Mouse (Mus musculus) myocyte (in vitro differentiated cells): Measurements from ENCODE around the gene Usp46. TPM values are rescaled to one million over a fixed set of nuclear protein-coding genes. Genes with fewer than 3 reads are reported as not detected.

Source experiments
- H3K27me3 ChIP-seq: one replicate; pipeline ENCODE4 v1.6.1; 2011; ENCODE audit not compliant: control insufficient read depth, insufficient read depth, insufficient read length
- H3K36me3 ChIP-seq: one replicate; pipeline ENCODE4 v1.6.1; 2011; ENCODE audit not compliant: control insufficient read depth, insufficient read depth
- H3K4me2 ChIP-seq: one replicate; pipeline ENCODE4 v1.6.1; 2011; ENCODE audit warnings: low read depth, control low read depth
- H3K4me3 ChIP-seq: one replicate; pipeline ENCODE4 v1.5.1; 2011; ENCODE audit warnings: mild to moderate bottlenecking, control low read depth, moderate library complexity
- H3K79me2 ChIP-seq: one replicate; pipeline ENCODE4 v1.6.1; 2011; ENCODE audit not compliant: control insufficient read depth, insufficient read depth
- H3ac ChIP-seq: one replicate; pipeline ENCODE4 v1.6.1; 2011; ENCODE audit not compliant: control insufficient read depth, insufficient read length
- CEBPB ChIP-seq: IDR thresholded peaks from 2 replicates; pipeline ENCODE4 v1.6.1; 2011; ENCODE audit warnings: mild to moderate bottlenecking, moderate library complexity; ENCODE audit not compliant: poor library complexity, insufficient read depth, severe bottlenecking
- E2F4 ChIP-seq: IDR thresholded peaks from one replicate; pipeline ENCODE4 v1.6.1; 2011; ENCODE audit warnings: mild to moderate bottlenecking, control low read depth, moderate library complexity; ENCODE audit not compliant: insufficient read depth
- MAX ChIP-seq: IDR thresholded peaks from one replicate; pipeline ENCODE4 v1.6.1; 2011; ENCODE audit warnings: low read depth, mild to moderate bottlenecking, control low read depth
- MYOD1 ChIP-seq, 3 experiments: IDR thresholded peaks; one replicate each; pipeline ENCODE4 v1.6.1; 2011; ENCODE audit warnings: control low read depth in 2 of 3, low read depth in 2 of 3, mild to moderate bottlenecking in 2 of 3, moderate library complexity in 1 of 3; ENCODE audit not compliant: insufficient read length in 2 of 3, control insufficient read depth in 1 of 3
- MYOG ChIP-seq, 3 experiments: IDR thresholded peaks; one replicate each; pipeline ENCODE4 v1.6.1; 2011; ENCODE audit warnings: control low read depth in 2 of 3, low read depth in 2 of 3, mild to moderate bottlenecking in 2 of 3; ENCODE audit not compliant: insufficient read length in 2 of 3, control insufficient read depth in 1 of 3, insufficient read depth in 1 of 3
- POLR2A ChIP-seq: IDR thresholded peaks from one replicate; pipeline ENCODE4 v1.6.1; 2011; ENCODE audit warnings: low read depth, mild to moderate bottlenecking, control low read depth, moderate library complexity; ENCODE audit not compliant: insufficient read length
- POLR2AphosphoS2 ChIP-seq: IDR thresholded peaks from one replicate; pipeline ENCODE4 v1.6.1; 2011; ENCODE audit warnings: low read depth, control low read depth; ENCODE audit not compliant: insufficient read length
- REST ChIP-seq: IDR thresholded peaks from one replicate; pipeline ENCODE4 v1.6.1; 2011; ENCODE audit warnings: mild to moderate bottlenecking, control low read depth, moderate library complexity; ENCODE audit not compliant: insufficient read depth, insufficient read length
- SRF ChIP-seq: IDR thresholded peaks from one replicate; pipeline ENCODE4 v1.6.1; 2011; ENCODE audit warnings: low read depth; ENCODE audit not compliant: control insufficient read depth, insufficient read length
- TCF12 ChIP-seq: IDR thresholded peaks from one replicate; pipeline ENCODE4 v1.6.1; 2011; ENCODE audit warnings: mild to moderate bottlenecking, control low read depth; ENCODE audit not compliant: poor library complexity, insufficient read depth, severe bottlenecking
- TCF3 ChIP-seq: IDR thresholded peaks from one replicate; pipeline ENCODE4 v1.6.1; 2011; ENCODE audit warnings: low read depth, control low read depth; ENCODE audit not compliant: insufficient read length
- USF1 ChIP-seq: IDR thresholded peaks from one replicate; pipeline ENCODE4 v1.6.1; 2011; ENCODE audit warnings: low read depth, mild to moderate bottlenecking, control low read depth, moderate library complexity
- polyA plus RNA-seq: library from polyadenylated mRNA; unstranded; fragments of >200 nt; fragmentation: generic; extraction: Trizol; gene quantifications from one replicate; pipeline ENCODE4 v1.2.1, GENCODE M21; 2012; ENCODE audit warnings: missing spikeins

The Usp46 gene
- polyA plus RNA-seq, 1 experiment: 6.1 TPM

- peak overlapping the region; percentile 98 for H3ac ChIP-seq
- no peaks in the 10 kb centered on the region for H3K27me3 ChIP-seq
- H3K4me3 ChIP-seq: peak overlapping the region; percentile 43
- peak overlapping the region; percentile 86 for H3K4me2 ChIP-seq
- H3K36me3 ChIP-seq: no peaks in the 10 kb centered on the region
- peak; percentile 54 for TF ChIP-seq SRF
- TF ChIP-seq MAX: no peak
- peaks cover 4% of the 10 kb centered on the region for H3K79me2 ChIP-seq
Observed at GRCm38 (mm10) chr5:74068714-74069321, 587 bp upstream of the Usp46 start.

DNA sequence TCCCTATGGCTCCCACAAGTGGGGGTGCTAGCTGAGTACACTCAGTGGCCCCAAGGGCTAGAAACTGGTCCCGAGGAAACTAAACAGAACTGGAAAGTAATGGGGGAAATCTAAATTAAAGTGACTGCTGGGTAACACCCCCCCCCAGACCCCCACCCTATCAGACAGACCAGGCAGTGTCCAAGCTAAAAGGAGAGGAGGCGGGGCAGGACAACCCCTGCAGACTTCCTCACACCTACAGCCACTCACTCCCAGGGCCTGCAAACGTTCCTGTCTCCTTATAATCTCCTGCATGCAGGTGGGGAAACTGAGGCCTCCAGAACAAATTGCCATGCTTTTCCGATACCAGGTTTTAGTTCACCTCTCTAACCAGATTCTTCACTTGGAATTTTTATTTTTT, 885 bp downstream of the Usp46 start:
- Histone ChIP-seq H3K27me3 (no peaks in the 10 kb centered on the region), H3K4me3 (peak overlapping the region; percentile 43), H3ac (peak overlapping the region; percentile 98), H3K79me2 (peaks cover 8% of the 10 kb centered on the region), H3K36me3 (no peaks in the 10 kb centered on the region), H3K4me2 (peak overlapping the region; percentile 80)
- TF ChIP-seq TCF12 (no peak), MAX (no peak), SRF (no peak), E2F4 (no peak), POLR2A (no peak), MYOG (IDR thresholded peaks at IDR 0.05; ENCODE audit: control insufficient read depth in 1 of 3, insufficient read depth in 1 of 3, insufficient read length in 2 of 3, low read depth in 2 of 3) (no peak), TCF3 (no peak), MYOD1 (IDR thresholded peaks at IDR 0.05; ENCODE audit: control insufficient read depth in 1 of 3, insufficient read length in 2 of 3, low read depth in 2 of 3) (no peak), REST (no peak), USF1 (no peak), POLR2AphosphoS2 (no peak), CEBPB (no peak)

- Histone ChIP-seq H3K4me3 (peak overlapping the region; percentile 43), H3ac (no peak overlapping the region), H3K79me2 (peaks cover 8% of the 10 kb centered on the region), H3K27me3 (no peaks in the 10 kb centered on the region), H3K4me2 (peak overlapping the region; percentile 80), H3K36me3 (no peaks in the 10 kb centered on the region)
- TF ChIP-seq TCF3 (no peak), REST (no peak), MAX (no peak), CEBPB (no peak), POLR2AphosphoS2 (no peak), USF1 (no peak), POLR2A (no peak), SRF (no peak), TCF12 (no peak), MYOD1 (IDR thresholded peaks at IDR 0.05; ENCODE audit: control insufficient read depth in 1 of 3, insufficient read length in 2 of 3, low read depth in 2 of 3) (no peak), MYOG (IDR thresholded peaks at IDR 0.05; ENCODE audit: control insufficient read depth in 1 of 3, insufficient read depth in 1 of 3, insufficient read length in 2 of 3, low read depth in 2 of 3) (no peak), E2F4 (no peak)
Observed at GRCm38 (mm10) chr5:74066416-74067115, 1.7 kb downstream of the Usp46 start.

DNA sequence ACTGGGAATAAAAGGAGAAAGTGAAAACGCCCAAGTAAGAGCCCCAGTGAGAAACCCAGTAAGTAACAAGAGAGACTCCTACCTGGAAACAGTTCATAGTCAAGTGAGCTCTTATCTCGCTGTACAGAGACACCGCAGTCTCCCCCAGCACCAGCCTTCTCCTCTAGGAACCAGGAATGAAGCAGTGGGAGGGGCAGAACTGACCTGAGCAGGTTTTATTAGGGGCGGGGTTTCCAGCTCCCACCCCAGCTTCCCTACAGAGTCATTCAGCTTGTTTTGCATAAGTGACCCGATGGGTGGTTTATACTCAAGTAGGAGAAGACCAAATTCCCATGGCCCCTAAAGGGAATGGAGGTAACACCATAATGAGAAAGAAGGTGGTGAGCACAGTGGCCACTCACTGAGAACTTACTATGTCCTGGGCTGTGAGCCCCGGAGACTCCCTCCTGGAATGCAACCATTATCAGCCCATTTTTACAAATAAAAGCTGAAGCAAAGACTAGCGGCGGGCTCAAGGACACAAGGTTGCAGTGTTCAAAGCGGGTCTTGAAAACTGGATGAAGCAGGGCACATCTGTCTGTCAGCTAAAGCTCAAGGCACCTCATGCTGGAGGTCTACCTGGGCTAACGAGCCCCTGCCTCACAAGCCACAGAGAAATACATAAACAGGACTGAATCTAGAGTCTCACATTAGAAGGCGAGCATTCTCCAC, 2.5 kb downstream of the Usp46 start:
- no peak overlapping the region for H3K4me3 ChIP-seq
- H3ac ChIP-seq: no peak overlapping the region
- peaks cover 9% of the 10 kb centered on the region for H3K79me2 ChIP-seq
- no peaks in the 10 kb centered on the region for H3K36me3 ChIP-seq
- peak overlapping the region; percentile 4 for H3K4me2 ChIP-seq
- TF ChIP-seq POLR2A: no peak
- no peak for TF ChIP-seq TCF12
- no peak for TF ChIP-seq TCF3
- TF ChIP-seq MAX: no peak
- no peak for TF ChIP-seq SRF
- no peak for TF ChIP-seq USF1
- no peak for TF ChIP-seq POLR2AphosphoS2
- TF ChIP-seq CEBPB: no peak
- H3K27me3 ChIP-seq: no peaks in the 10 kb centered on the region

- TF ChIP-seq MYOG (IDR thresholded peaks at IDR 0.05; ENCODE audit: control insufficient read depth in 1 of 3, insufficient read depth in 1 of 3, insufficient read length in 2 of 3, low read depth in 2 of 3): no peak
- no peak for TF ChIP-seq TCF3
- no peak for TF ChIP-seq TCF12
- TF ChIP-seq MYOD1 (IDR thresholded peaks at IDR 0.05; ENCODE audit: control insufficient read depth in 1 of 3, insufficient read length in 2 of 3, low read depth in 2 of 3): no peak
- TF ChIP-seq REST: no peak
- no peak for TF ChIP-seq POLR2AphosphoS2
- TF ChIP-seq MAX: no peak
- TF ChIP-seq E2F4: no peak
- no peak for TF ChIP-seq USF1
- TF ChIP-seq SRF: no peak
- no peak for TF ChIP-seq POLR2A
Observed at GRCm38 (mm10) chr5:74064844-74065243, 3.4 kb downstream of the Usp46 start.

More at GRCm38 (mm10) chr5:74064844-74065243, 3.4 kb downstream of the Usp46 start:
- H3K4me2 ChIP-seq: peak overlapping the region; percentile 4
- H3K4me3 ChIP-seq: no peak overlapping the region
- no peak overlapping the region for H3ac ChIP-seq
- no peaks in the 10 kb centered on the region for H3K36me3 ChIP-seq
- no peaks in the 10 kb centered on the region for H3K27me3 ChIP-seq
- peaks cover 16% of the 10 kb centered on the region for H3K79me2 ChIP-seq
